Mouse (Mus musculus) urinary bladder, postnatal 10 days (tissue): Measurements from ENCODE around the gene Fbp1.
"Not testable (repeated sequence)": the region's sequence is repeated elsewhere in the genome, so short reads cannot be mapped to it uniquely, and the experiment has no call there.

ENCODE experiments used
- DNase-seq: peaks from one replicate; pipeline ENCODE4 v3.0.0; 2022; ENCODE audit warnings: low spot score

The Fbp1 gene

DNA sequence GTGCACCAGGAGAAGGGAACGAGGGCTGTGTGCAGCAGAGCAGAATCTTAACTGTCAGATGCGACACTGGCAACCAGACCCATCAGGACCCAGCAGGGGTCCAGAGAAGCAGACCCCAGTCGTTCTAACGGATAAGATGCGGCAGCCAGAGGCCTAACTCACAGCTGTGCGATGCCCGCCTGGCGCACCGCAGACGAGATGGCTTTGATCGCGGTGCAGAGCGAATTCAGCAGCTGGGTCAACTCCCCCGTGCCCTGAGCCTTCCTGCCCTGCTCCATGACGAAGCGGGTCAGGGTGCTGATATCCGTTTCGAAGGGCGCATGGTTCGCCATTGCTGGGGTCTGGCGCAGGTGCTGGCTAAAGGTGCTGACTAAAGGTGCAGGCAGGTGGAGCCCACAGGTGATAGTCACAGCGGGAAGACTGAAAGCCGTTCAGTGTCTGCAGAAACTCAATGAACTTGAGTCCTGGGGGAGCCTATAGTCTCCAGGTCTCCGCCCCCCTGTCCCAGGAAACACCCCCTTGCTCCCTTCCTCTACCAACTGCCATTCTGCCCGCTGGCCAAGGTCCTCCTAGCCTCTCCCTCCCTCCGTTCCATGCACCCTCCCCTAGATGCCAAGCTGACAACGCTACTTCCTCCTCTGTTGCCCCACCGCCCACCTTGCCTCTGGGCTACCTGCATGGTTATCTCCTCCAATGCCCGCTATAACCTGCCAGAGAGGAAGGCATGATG, at the start of gene Fbp1:
Gene Fbp1 (minus strand): TSS at position 571 of the 730 bp plus-strand sequence.
- no peak for DNase-seq

DNA sequence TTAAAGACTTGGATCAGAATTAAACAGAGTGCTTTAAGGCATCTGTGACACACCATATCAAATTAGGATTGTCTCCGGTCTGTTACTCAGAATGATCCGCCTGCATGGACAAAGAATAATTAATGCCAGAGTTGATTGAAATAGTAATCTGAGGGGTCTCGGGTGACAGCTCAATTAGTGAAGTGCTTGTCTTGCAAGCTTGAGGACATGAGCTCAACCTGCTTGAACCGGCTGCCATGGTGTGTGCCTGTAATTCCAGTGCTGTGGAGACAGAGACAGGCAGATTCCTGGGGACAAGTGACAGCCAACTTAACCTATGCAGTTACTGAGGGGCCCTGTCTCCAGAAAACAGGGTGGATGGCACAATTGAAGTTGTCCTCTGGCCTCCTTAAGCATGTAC, 44.4 kb upstream of the Fbp1 start:
- DNase-seq: no peak

DNA sequence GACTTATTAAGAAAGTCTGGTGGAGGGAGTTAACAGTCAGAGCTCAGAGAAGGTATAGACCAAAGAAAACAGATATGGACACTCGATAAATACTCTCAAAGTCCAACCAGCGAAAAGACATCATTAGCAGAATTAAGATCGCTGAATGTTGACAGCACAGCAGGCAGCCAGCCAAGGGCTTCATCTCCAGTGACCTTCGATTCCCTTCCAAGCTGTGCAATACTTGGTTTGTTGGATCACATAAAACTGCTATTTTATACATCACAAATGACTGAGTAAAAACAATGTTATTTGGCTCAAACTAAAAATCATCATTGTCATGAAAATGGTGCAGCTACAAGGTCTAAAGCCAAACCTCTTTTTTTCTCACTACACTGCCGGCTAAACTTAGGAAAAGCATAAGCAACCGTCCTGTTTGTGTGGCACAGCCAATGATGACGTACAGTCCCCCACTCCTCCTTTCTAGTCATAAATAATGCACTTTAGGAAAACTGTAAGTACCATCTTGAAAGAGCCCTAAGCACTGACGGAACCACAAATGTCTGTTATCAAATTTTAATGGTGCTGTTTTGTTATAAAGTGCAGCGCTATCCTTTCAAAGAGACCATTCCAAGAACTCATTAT, 41.8 kb upstream of the Fbp1 start:
- no peak for DNase-seq

DNA sequence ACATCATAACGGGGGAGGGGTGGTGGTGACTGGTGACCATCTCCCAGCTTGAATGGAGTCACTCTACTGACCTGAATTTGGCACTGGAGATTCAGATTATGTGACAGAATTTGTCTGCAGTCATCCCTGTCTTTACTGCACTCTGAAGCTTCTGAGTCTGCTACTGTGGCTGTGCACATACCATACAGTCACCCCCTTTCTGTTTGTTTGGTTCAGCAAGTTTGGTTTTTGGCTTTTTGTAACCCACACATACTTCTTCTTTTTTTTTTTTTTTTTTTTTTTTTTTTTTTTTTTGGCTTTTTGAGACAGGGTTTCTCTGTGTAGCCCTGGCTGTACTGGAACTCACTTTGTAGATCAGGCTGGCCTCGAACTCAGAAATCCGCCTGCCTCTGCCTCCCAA, 41.1 kb upstream of the Fbp1 start:
- DNase-seq: not testable (repeated sequence)

DNA sequence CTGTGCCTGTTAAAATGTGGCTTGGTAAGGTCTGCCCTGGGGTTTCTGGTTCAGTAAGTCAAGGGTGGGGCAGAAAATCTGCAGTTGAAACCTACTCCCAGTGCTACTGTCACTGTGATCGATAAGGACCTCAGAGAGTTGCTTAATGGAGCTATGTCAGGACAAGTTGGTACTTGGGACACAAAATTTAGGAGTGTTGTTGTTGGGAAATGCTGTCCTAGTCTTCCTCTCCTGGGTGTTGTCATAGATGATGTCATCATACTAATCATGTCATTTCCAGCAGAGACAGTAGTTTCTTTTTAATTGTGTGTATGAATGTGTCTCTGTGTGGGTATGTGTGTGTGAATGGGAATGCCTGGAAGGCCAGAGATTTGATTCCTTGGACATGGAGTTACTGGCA, 39.4 kb upstream of the Fbp1 start:
- DNase-seq: no peak

DNA sequence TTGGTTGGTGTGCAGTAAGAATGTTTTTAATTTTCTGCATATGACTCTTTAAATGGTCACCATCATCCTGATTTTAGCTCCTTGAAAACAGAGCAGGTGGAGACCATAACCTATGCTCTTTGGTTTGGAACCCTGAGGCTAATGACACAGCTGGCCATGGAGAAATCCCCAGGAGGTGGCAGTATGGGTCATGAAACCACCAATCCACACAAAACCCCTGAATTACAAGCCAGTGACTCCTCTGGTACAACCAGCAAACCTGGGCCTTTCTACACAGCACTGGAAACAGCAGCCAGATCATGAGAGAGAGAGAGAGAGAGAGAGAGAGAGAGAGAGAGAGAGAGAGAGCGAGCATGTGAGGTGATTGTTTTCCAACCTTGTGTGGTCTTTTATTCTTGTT, 38.4 kb upstream of the Fbp1 start:
- no peak for DNase-seq

DNA sequence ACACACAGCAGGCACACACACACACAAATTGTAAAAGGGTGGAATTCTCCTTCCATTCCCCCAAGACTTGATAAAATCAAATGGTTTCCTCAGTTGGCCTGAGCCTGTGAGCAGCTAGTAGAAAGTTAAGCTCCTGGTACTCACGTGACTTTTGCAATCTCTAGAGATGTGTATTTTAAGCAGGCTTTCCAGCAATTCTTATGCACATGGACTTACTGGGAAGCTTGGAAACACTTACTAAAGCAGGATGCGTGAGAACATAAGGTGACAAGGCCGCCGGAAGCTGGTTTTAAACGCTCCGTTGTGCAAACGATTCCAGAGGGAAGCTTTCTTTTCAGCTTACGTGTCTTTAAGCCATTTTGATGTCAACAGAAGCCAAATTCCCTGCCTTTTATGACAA, 35.1 kb upstream of the Fbp1 start:
- no peak for DNase-seq

DNA sequence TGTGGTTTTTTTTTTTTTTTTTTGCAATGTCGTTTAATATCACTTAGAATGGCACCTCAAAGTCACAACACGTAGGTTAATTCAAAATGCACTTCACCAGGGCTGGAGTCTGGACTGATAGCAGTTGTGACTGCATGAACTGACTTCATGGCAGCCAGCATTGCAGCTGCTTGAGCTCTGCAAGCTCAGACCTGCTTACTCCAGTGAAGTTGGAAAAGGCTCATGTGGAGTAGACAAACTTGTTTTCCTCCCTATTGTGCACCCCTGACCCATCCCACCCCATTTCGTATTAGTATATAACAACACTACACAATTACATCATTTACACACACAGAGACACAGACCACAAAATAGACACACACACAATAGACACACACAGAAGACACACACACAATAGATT, 34.6 kb upstream of the Fbp1 start:
- DNase-seq: no peak

DNA sequence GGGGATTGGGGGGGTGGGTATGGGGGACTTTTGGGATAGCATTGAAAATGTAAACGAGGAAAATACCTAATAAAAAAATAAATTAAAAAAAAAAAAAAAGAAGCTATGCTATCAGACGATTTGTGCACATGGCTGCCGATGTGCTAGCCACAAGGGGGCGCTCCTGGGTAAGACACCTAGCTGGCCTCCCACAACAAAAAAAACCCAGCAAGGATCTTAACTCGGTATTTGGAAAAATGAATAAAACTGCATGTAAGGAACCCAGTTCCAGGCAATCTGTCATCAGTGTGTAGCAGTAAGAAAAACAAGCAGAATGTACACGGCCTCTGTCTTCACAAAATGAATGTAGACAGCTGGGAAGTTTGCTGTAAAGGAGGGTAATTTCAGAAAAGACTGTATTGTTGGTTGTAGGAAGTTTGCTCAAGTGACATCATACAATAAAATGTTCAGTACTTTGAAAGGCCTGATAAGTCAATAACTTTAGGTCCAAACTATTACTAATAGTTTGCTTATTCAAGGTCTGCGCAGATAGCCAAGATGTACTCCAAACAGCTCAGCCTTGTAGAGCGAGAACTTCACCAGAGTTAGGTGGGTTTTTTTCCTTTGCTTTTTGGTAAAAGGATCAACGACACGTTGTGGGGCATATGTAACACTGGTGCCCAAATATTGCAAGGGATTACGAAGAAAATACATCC, 31.7 kb upstream of the Fbp1 start:
- DNase-seq: peak; percentile 33

DNA sequence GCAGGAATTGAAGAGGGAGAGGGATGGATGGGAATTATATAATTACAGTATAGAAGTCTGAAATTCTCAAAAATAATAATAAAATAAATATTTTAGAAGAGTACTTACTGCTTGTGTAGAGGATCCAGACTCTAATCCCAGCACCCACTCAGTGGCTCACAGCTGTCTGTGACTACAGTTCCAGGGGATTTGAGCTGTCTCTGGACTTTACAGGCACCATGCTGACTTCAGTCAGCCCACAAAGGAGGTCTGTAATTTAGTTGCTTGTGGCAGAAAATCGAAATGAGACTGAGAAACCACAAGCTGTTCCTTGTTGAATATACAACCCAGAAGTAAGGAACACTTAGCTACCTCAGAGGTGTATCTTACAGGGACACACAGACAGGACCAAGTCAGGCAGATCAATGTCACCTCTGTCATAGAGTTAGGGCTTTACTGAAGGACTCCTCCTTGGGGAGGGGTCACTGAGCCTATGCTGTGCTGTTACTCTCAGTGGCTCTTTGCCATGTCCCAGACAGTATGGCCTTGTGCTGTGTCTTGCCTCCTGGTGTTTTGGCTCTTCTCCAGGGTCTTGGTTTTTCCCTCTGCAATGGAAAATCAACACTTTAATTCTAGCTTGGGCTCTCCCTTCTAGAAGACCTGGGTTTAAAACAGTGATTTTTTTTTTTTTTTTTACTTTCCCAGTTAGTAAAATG, 29.5 kb upstream of the Fbp1 start:
- no peak for DNase-seq

DNA sequence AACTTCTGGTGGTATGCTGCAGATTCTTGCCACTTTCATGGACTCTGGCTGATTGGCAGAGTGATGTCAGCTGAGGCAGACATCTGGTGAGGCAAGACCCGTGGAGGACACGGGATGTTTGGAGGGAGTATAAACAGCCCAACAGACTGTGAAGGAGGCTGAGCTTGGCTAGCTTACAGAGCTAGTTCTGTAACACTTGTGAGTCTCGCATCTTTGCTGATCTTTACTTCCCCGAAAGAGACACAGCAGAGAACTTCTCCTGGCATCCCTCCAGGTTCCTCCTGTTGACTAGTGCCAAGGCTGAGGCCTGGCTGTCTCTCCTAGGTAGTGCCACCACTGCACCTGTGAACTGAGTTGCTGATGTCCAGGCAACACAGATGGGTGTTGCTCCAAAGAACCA, 28.6 kb upstream of the Fbp1 start:
- no peak for DNase-seq

DNA sequence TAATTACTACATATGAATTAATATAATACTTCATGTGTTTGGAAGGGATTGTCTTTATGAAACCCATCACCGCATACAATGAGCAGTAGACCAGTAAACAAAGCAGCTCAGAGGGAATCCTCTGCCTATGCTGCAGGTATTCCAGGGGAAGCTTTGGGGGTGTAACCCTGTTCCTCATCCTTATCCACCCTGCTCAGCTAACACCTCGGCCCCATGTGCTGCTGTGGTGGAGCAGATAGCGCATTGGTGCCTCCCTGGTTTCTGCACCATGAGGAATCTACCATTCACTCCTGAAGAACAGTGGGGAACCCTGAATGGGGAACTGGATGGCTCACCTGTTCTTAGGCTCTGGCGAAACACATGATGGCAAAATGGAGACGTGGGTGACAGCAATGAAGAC, 23.5 kb upstream of the Fbp1 start:
- DNase-seq: no peak

DNA sequence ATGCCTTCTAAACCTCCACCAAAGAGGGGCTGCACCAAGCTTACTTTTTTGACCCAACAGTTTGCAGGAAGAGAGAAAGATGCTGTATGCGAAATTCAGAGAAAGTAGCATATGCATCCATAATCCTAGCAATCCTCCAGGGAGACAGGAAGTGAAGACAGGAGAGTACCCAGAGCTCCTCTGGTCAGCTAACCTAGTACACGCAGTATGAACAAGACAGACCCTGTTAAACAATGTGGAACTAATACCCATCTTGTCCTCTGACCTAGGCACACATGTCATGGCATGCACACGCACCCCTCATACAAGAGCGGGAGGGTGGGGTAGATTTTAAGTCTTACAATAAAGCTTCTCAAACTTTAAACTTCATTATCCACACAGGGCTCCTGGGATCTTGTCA, 22.1 kb upstream of the Fbp1 start:
- no peak for DNase-seq

DNA sequence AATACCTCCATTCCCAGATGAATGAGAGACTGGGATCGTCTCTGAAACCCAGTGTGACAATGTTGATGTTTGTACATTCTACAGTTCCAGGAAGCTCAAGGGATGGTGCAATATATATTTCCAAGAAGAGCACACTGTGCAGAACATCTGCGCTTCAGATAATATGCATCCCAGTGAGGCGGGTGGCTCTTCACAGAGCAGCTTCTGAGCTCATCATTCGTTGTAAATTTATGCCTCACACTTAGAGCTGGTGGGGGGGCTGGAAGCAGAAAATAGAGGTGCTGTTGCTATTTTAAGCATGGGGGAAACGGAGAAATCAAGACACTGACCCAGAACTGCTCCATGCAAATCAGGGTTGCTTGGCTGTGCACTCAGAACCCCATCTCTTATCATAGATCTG, 21.7 kb upstream of the Fbp1 start:
- no peak for DNase-seq

DNA sequence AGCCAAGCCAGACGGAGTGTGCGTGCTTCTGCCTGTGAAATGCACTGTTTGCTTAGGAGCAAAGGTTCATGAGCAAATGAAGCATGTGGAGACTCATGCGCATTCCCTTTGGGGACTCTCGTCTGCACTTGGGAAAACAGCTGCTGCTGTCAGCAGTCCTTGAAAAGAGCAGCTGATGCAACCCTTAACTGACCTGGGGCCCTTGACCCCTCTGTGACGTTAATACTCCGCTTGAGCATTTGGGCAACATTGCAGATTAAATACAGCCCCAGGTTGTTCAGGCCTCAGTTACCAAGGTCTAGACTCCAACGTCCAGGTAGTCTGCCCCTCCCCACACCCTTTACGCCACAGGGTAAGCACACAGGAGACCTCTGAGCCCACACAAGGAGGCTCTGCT, 20.1 kb upstream of the Fbp1 start:
- no peak for DNase-seq

DNA sequence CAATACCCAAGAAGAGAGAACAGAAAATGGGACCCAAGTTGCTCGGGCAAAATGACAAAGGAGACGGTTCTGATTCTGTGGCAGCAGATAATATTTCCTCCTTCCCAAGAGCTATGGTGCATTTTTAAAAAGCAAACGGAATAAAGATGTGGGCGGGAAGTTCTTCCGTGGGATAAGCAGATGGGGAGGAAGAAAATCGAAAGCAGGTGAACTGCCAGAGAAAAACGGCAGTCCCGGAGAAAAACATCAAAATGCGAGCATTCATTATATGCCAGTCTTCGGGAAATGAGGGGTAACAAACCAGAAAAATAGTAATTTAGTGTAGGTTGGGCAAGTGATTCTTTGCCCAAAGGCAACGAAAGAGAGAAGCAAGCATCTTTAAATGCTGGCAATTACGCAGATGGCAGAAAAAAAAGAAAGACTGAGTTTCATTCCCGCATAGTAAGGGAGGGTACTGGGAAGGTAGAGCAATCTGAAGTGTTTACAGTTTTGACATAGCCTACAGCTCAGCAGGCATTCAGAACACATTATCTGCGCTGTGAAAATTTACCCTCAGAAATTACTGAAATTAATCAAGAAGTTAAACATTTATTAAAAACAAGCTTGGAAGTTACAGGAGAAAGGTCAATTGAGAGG, 19.6 kb upstream of the Fbp1 start:
- no peak for DNase-seq

DNA sequence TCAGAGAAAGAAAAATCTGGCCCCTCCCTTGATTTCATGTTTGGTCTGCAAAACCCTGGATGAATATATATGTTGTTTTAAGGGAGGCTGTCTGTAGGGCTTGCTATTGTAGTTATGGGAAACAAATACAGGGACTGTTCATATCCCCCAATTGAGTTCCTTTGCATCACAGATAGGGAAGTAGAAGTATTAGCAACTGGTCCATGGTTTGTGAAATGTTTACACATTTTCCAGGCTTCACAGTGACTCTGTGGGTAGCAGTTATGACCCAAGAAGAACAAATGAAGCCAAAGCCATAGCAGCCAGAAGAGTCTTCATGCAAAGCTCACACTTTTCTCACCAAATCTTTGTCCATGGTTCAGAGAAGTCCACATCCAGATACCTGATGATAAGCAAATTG, 13.1 kb upstream of the Fbp1 start:
- DNase-seq: no peak

DNA sequence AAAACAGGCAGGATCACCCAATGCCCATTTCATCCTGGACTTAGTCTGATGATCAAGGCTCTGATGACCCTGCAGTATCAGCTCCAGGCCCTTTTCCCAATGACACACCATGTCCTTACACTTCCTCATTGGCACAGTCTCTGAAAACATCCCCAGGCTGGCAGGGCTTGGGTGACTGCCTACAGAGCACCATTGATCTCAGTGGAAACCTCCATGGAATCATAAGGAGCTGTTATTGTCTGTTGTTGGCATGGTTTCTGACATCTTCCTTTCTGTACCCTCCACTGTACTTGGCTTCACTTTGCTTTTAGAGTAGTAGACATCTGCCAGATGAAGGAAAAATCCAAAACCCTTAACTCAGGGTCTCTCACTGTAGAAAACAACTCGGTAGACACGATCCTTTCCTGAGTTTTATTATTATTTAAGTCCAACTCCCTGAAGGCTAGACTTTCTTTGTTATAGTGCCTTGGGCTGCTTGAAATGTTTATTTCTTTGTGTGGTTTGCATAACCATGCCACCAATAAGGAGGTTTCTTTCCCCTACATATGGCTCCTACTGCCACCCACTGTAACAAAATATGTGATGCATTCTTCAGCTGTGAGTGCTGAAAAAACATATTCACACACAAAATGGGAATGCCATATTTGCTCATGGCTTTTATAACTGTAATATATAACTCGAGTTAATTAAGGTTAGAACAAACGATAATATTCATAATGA, 10.0 kb upstream of the Fbp1 start:
- no peak for DNase-seq

DNA sequence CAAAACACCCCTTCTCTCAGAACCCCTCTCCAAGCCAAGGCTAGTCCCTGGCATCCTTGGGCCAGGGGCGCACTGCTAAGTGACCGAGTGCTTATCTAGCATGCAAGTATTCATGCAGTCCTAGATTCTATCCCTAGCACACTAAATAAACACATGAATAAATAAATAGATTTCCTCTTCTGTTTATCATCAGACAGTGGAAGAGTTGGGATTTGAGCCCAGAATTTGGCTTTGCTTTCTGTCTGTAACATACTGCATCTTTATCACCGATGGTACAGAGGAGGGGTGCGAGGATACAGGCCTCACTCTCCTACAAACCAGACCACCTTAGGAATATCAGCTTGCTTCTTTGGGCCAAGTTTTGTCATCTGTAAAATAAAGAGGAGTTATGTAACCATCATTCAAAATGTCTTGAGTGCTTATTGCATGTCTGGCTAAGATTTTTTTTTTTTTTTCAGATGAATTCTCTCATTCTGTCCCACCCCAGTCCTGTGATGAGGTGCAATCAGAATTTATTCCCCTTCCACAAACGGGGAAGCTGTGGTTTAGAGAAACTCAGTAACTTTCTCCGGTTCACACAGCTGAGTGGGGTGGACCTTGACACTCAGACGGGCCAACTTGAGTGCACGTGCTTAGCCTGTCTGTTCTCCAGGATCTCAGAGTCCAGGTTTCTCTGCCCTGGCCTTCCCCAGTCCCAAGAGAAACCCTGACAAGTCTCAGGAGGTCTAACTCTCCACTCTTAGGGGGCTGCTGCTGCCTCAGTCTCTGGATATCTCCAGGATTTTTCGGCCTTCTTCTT, 5.2 kb upstream of the Fbp1 start:
- DNase-seq: no peak

DNA sequence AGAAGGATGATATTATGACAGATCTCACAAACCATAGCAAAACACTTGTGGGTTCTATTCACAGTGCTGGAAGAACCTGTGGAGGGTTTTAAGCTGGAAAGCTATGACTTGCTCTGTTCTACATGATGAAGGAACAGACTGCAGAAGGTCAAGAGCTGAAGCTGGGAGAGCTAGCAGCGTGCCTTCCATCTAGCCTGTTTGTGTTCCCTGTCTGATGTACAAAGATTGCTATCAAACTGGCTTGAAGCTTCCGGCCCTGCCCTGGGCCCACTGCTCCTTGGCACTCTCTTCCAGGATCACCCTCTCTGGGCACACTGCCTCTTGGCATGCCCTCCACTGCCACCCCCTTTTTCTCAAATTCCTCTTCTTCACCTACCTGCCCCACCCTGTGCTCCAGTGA, 1.2 kb upstream of the Fbp1 start:
- no peak for DNase-seq

DNA sequence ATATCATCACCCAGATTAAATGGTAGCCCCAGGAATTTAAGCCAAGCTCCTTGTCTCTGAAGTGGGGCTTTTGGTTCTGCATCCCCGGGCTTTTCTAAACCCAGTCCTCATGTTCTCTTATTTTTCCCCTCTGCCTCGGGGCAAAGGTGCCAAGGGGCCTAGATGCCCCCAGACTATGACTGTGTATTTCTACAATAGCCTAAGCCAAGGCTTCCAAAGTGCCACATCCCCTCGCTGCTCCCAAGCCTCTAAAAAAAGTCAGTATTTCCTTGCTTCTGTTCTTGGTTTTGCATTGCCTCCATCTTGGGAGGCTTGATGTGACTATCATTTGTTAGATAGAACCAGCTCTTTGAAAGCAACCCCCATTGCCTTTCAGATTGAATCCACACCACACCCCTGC, 3.5 kb downstream of the Fbp1 start:
- no peak for DNase-seq
